Mouse (Mus musculus): ENCODE results near the gene Habp4. TPM values are rescaled to one million over a fixed set of nuclear protein-coding genes. Genes with fewer than 3 reads are reported as not detected.

Habp4 gene
- polyA plus RNA-seq, 1 experiment from 2014 or later = 20.1 TPM

- no peak overlapping the region for H3K4me3 ChIP-seq (ENCODE audit: low read depth, low read length)
- no peaks in the 10 kb centered on the region; the same call in 1 of the 2 replicates for H3K4me1 ChIP-seq (replicated peaks; ENCODE audit: control insufficient read depth, insufficient read depth, low read length)
- ATAC-seq (replicated peaks; ENCODE audit: low FRiP score, low TSS enrichment, low read depth) (no peak), DNase-seq (ENCODE audit: low spot score) (no peak)
- no peaks in the 10 kb centered on the region for H3K27me3 ChIP-seq (replicated peaks; ENCODE audit: control insufficient read depth, insufficient read depth, low read length)
- H3K36me3 ChIP-seq (ENCODE audit: control insufficient read depth, insufficient read depth, low read length) = peaks cover 4% of the 10 kb centered on the region; the same call in 1 of the 2 replicates
- H3K27ac ChIP-seq (ENCODE audit: low read depth) = no peak overlapping the region
- H3K4me2 ChIP-seq (ENCODE audit: low read length) = no peak overlapping the region
- no peak overlapping the region for H3K9ac ChIP-seq (ENCODE audit: low read length)
- H3K9me3 ChIP-seq (ENCODE audit: control insufficient read depth, low read length) = no peaks in the 10 kb centered on the region
- 55% methylated on average over 4 of the region's 4 CpGs for WGBS
These were observed 73.6 kb downstream of the Habp4 start for GRCm38 (mm10) chr13:64235062-64235715.

DNA sequence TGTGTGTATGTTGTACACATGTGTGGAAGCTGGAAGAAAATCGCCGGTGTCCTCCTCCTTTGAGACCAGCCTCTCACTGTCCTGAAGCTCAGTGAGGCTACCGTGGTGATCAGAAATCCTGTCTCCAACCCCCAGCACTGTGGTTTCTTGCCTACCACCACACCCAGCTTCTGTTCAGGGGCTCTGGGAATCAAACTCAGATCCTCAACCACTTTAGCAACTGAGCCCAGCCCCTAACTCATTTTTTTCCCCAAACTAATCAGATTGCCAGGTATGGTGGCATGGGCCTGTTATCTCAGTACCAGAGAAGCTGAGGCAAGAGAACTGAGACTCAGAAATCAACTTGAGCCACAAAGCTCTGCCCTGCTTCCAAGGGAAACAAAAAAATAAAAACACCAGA, 74.2 kb downstream of the Habp4 start:
- DNase-seq (ENCODE audit: low spot score) (no peak), ATAC-seq (replicated peaks; ENCODE audit: low FRiP score, low TSS enrichment, low read depth) (no peak)
- Histone ChIP-seq H3K4me2 (ENCODE audit: low read length) (no peak overlapping the region), H3K27ac (ENCODE audit: low read depth) (no peak overlapping the region), H3K4me3 (ENCODE audit: low read depth, low read length) (no peak overlapping the region), H3K9ac (ENCODE audit: low read length) (no peak overlapping the region), H3K9me3 (ENCODE audit: control insufficient read depth, low read length) (no peaks in the 10 kb centered on the region), H3K27me3 (replicated peaks; ENCODE audit: control insufficient read depth, insufficient read depth, low read length) (no peaks in the 10 kb centered on the region), H3K36me3 (ENCODE audit: control insufficient read depth, insufficient read depth, low read length) (peaks cover 4% of the 10 kb centered on the region; the same call in 1 of the 2 replicates), H3K4me1 (replicated peaks; ENCODE audit: control insufficient read depth, insufficient read depth, low read length) (no peaks in the 10 kb centered on the region; the same call in 1 of the 2 replicates)
- 68% methylated on average over 3 of the region's 3 CpGs for WGBS

Other genes starting within 250 kb of the Habp4 start
- not detected in 2 replicates for gene Hsd17b3, start 72.6 kb upstream of the Habp4 start, polyA plus RNA-seq (2014; fragmentation: Nextera tagmentation; extraction: Ambion mirVana)
- gene Slc35d2, start 32.5 kb upstream of the Habp4 start, polyA plus RNA-seq (2014; fragmentation: Nextera tagmentation; extraction: Ambion mirVana) = 3.3 and 4.8 TPM in 2 replicates
- 22.4 and 23.7 TPM in 2 replicates for gene Zfp367, start 8.6 kb upstream of the Habp4 start, polyA plus RNA-seq (2014; fragmentation: Nextera tagmentation; extraction: Ambion mirVana)
- 16.6 and 19.2 TPM in 2 replicates for gene Cdc14b, start 113.5 kb downstream of the Habp4 start, polyA plus RNA-seq (2014; fragmentation: Nextera tagmentation; extraction: Ambion mirVana)
- gene Aaed1, start 150.9 kb downstream of the Habp4 start, polyA plus RNA-seq (2014; fragmentation: Nextera tagmentation; extraction: Ambion mirVana) = 42.9 and 47.3 TPM in 2 replicates
- gene Ctsl, start 209.1 kb downstream of the Habp4 start, polyA plus RNA-seq (2014; fragmentation: Nextera tagmentation; extraction: Ambion mirVana) = 167 and 188 TPM in 2 replicates

Data from intestine, embryonic 14.5 days (tissue).